Mouse (Mus musculus) lung, adult 2 months (tissue): ENCODE measurements around the gene Umps. TPM values are rescaled to one million over a fixed set of nuclear protein-coding genes. Genes with fewer than 3 reads are reported as not detected.
A peak's percentile ranks its signal among the peaks of the same experiment; 100 is the strongest.

ENCODE experiments used
- DNase-seq: peaks from one replicate; pipeline ENCODE4 v3.0.0; 2022
- H3K4me1 ChIP-seq: fragments of 200-500 bp; 2 replicates; pipeline ENCODE4 v1.6.1; 2011; ENCODE audit warnings: low read length; ENCODE audit not compliant: control insufficient read depth, insufficient read depth
- H3K4me3 ChIP-seq: fragments of 200-500 bp; replicated peaks from 2 replicates; pipeline ENCODE3; 2011; ENCODE audit warnings: low read depth, mild to moderate bottlenecking, control low read depth, low read length; ENCODE audit errors: extremely low read depth
- CTCF ChIP-seq: fragments of 200-500 bp; IDR thresholded peaks from 2 replicates; pipeline ENCODE4 v1.5.1; 2011; ENCODE audit warnings: mild to moderate bottlenecking, low read length, control low read depth; ENCODE audit not compliant: insufficient read depth
- POLR2A ChIP-seq: fragments of 200-500 bp; IDR thresholded peaks from 2 replicates; pipeline ENCODE4 v1.6.1; 2011; ENCODE audit warnings: low read depth, mild to moderate bottlenecking, control low read depth, low read length, borderline replicate concordance; ENCODE audit errors: extremely low read depth
- WGBS: fragments of 180-500 bp; shearing (Covaris S2); methylation state at CpG from one replicate; pipeline ENCODE4 v1.1.7; 2018; 5-methylcytosine and 5-hydroxymethylcytosine counted together
- polyA plus RNA-seq: library from polyadenylated mRNA; depleted of rRNA; stranded (reverse); fragments of >200 nt; gene quantifications from 2 replicates; pipeline ENCODE4 v1.2.3, GENCODE M21; 2012

The Umps gene
- polyA plus RNA-seq, 1 experiment, result 4.7 TPM

GRCm38 (mm10) chr16:33965878-33966537, 830 bp downstream of the Umps start:
- Histone ChIP-seq H3K4me3 (peak overlapping the region; percentile 68), H3K4me1 (no peaks in the 10 kb centered on the region)
- TF ChIP-seq CTCF (no peak), POLR2A (no peak)
- WGBS, result 8% methylated on average over 15 of the region's 15 CpGs
- no peak for DNase-seq

GRCm38 (mm10) chr16:33963509-33963908, 3.3 kb downstream of the Umps start:
- Histone ChIP-seq H3K4me3 (no peak overlapping the region), H3K4me1 (no peaks in the 10 kb centered on the region)
- DNase-seq, result no peak
- 75% methylated on average over 6 of the region's 6 CpGs for WGBS
- TF ChIP-seq POLR2A (no peak), CTCF (no peak)

GRCm38 (mm10) chr16:33954793-33955192, 12.0 kb downstream of the Umps start:
- 82% methylated on average over 1 of the region's 1 CpGs for WGBS
- no peak for TF ChIP-seq CTCF
- no peaks in the 10 kb centered on the region for H3K4me1 ChIP-seq

GRCm38 (mm10) chr16:33953008-33953407, 13.8 kb downstream of the Umps start:
- DNase-seq, result no peak
- TF ChIP-seq CTCF (no peak), POLR2A (no peak)
- 81% methylated on average over 4 of the region's 4 CpGs for WGBS
- Histone ChIP-seq H3K4me3 (no peak overlapping the region), H3K4me1 (no peaks in the 10 kb centered on the region)

More at GRCm38 (mm10) chr16:33954793-33955192, 12.0 kb downstream of the Umps start:
- H3K4me3 ChIP-seq, result no peak overlapping the region
- DNase-seq, result no peak

GRCm38 (mm10) chr16:33950830-33951229, 16.0 kb downstream of the Umps start:
- WGBS, result 16% methylated on average over 4 of the region's 4 CpGs
- no peak overlapping the region for H3K4me3 ChIP-seq
- DNase-seq, result peak; percentile 83
- TF ChIP-seq POLR2A (no peak), CTCF (peak; percentile 83)
- no peaks in the 10 kb centered on the region for H3K4me1 ChIP-seq

- WGBS, result 74% methylated on average over 6 of the region's 6 CpGs
- no peak overlapping the region for H3K4me3 ChIP-seq
- TF ChIP-seq POLR2A (no peak), CTCF (no peak)
- no peak for DNase-seq
- H3K4me1 ChIP-seq, result no peaks in the 10 kb centered on the region
Observed at GRCm38 (mm10) chr16:33950386-33950785, 16.5 kb downstream of the Umps start.

GRCm38 (mm10) chr16:33947664-33948571, 18.9 kb downstream of the Umps start:
- WGBS, result 71% methylated on average over 17 of the region's 17 CpGs
- TF ChIP-seq CTCF, result no peak
- no peak for TF ChIP-seq POLR2A
- no peak for DNase-seq
- Histone ChIP-seq H3K4me3 (no peak overlapping the region), H3K4me1 (no peaks in the 10 kb centered on the region)

- H3K4me1 ChIP-seq, result peaks cover 3% of the 10 kb centered on the region; the same call in 1 of the 2 replicates
- H3K4me3 ChIP-seq, result no peak overlapping the region
- 72% methylated on average over 7 of the region's 7 CpGs for WGBS
- no peak for DNase-seq
- no peak for TF ChIP-seq POLR2A
- no peak for TF ChIP-seq CTCF
Observed at GRCm38 (mm10) chr16:33946021-33946420, 20.8 kb downstream of the Umps start.

DNA sequence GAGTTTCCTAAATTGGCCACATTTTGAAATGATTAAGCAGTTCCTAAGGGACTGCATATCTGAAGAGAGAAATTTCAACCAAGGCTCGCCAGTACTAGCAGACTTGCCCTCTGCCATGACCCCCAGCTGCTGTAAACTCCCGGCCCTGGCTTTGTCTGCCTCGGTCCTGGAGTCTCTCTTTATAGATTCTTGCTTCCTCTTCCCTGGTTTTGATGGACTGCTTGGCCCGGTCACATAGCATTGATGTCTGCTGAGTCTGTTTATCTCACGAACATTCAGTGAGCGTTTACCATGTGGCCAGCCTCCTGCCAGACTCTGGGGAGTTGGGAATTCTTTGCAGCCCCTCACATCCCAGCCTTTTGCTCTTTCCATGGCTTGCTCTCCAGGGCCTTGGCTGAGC, 22.1 kb downstream of the Umps start:
- Histone ChIP-seq H3K4me3 (no peak overlapping the region), H3K4me1 (peaks cover 3% of the 10 kb centered on the region; the same call in 1 of the 2 replicates)
- TF ChIP-seq CTCF, result no peak
- no peak for TF ChIP-seq POLR2A
- DNase-seq, result no peak
- 32% methylated on average over 6 of the region's 6 CpGs for WGBS

DNA sequence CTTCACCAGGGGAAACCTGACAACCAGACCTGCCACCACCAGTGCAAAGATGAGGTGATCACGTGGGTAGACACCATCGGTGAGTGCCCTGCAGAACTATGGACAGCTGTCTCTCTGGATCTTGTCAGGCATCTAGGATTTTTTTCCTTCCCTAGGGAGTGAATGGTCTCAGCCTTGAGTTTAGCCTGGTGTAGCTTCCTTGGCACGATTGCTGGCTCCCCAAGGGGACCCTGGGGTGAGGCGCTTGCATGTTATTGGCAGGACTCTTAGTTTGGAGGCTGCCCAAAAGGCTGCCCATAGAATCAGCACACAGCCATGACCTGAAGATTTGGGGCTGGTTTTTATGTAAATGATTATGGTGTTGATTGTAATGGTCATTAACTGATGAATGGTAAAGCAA, 22.7 kb downstream of the Umps start:
- Histone ChIP-seq H3K4me3 (no peak overlapping the region), H3K4me1 (peaks cover 3% of the 10 kb centered on the region; the same call in 1 of the 2 replicates)
- WGBS, result 74% methylated on average over 4 of the region's 4 CpGs
- no peak for TF ChIP-seq POLR2A
- TF ChIP-seq CTCF, result no peak
- DNase-seq, result no peak
